Mouse (Mus musculus): Measurements from ENCODE around the gene Sdk1.

The Sdk1 gene

GRCm38 (mm10) chr5:141758885-141759284, 517.6 kb downstream of the Sdk1 start:
- no peak for DNase-seq (ENCODE audit: extremely low read depth, low read depth)

- DNase-seq (ENCODE audit: extremely low read depth, low read depth) = no peak
These were observed 522.8 kb downstream of the Sdk1 start for GRCm38 (mm10) chr5:141764111-141764510.

- no peak for DNase-seq (ENCODE audit: extremely low read depth, low read depth)
These were observed 527.6 kb downstream of the Sdk1 start for GRCm38 (mm10) chr5:141768761-141769515.

GRCm38 (mm10) chr5:141771516-141771915, 530.2 kb downstream of the Sdk1 start:
- DNase-seq (ENCODE audit: extremely low read depth, low read depth) = no peak

- DNase-seq (ENCODE audit: extremely low read depth, low read depth) = no peak
These were observed 536.9 kb downstream of the Sdk1 start for GRCm38 (mm10) chr5:141778231-141778630.

- no peak for DNase-seq (ENCODE audit: extremely low read depth, low read depth)
These were observed 539.9 kb downstream of the Sdk1 start for GRCm38 (mm10) chr5:141781142-141781541.

- no peak for DNase-seq (ENCODE audit: extremely low read depth, low read depth)
These were observed 541.0 kb downstream of the Sdk1 start for GRCm38 (mm10) chr5:141782330-141782729.

GRCm38 (mm10) chr5:141783516-141783915, 542.2 kb downstream of the Sdk1 start:
- no peak for DNase-seq (ENCODE audit: extremely low read depth, low read depth)

- DNase-seq (ENCODE audit: extremely low read depth, low read depth) = no peak
These were observed 552.6 kb downstream of the Sdk1 start for GRCm38 (mm10) chr5:141793926-141794325.

- no peak for DNase-seq (ENCODE audit: extremely low read depth, low read depth)
These were observed 582.6 kb downstream of the Sdk1 start for GRCm38 (mm10) chr5:141823823-141824330.

GRCm38 (mm10) chr5:141824739-141825379, 583.6 kb downstream of the Sdk1 start:
- no peak for DNase-seq (ENCODE audit: extremely low read depth, low read depth)

- DNase-seq (ENCODE audit: extremely low read depth, low read depth) = no peak
These were observed 594.3 kb downstream of the Sdk1 start for GRCm38 (mm10) chr5:141835566-141835965.

- no peak for DNase-seq (ENCODE audit: extremely low read depth, low read depth)
These were observed 595.7 kb downstream of the Sdk1 start for GRCm38 (mm10) chr5:141836892-141837455.

- no peak for DNase-seq (ENCODE audit: extremely low read depth, low read depth)
These were observed 603.4 kb downstream of the Sdk1 start for GRCm38 (mm10) chr5:141844701-141845100.

- no peak for DNase-seq (ENCODE audit: extremely low read depth, low read depth)
These were observed 606.4 kb downstream of the Sdk1 start for GRCm38 (mm10) chr5:141847686-141848085.

- DNase-seq (ENCODE audit: extremely low read depth, low read depth) = no peak
These were observed 610.9 kb downstream of the Sdk1 start for GRCm38 (mm10) chr5:141852175-141852574.

GRCm38 (mm10) chr5:141856447-141856846, 615.2 kb downstream of the Sdk1 start:
- no peak for DNase-seq (ENCODE audit: extremely low read depth, low read depth)

GRCm38 (mm10) chr5:141857781-141858180, 616.5 kb downstream of the Sdk1 start:
- no peak for DNase-seq (ENCODE audit: extremely low read depth, low read depth)

- no peak for DNase-seq (ENCODE audit: extremely low read depth, low read depth)
These were observed 617.3 kb downstream of the Sdk1 start for GRCm38 (mm10) chr5:141858406-141859160.

- no peak for DNase-seq (ENCODE audit: extremely low read depth, low read depth)
These were observed 624.8 kb downstream of the Sdk1 start for GRCm38 (mm10) chr5:141866042-141866441.

GRCm38 (mm10) chr5:141873751-141874150, 632.5 kb downstream of the Sdk1 start:
- DNase-seq (ENCODE audit: extremely low read depth, low read depth) = no peak

GRCm38 (mm10) chr5:141880661-141881060, 639.4 kb downstream of the Sdk1 start:
- DNase-seq (ENCODE audit: extremely low read depth, low read depth) = no peak

Data from MEL-GATA-1-ER (cell line).